Mouse (Mus musculus) heart, postnatal 0 days (tissue): ENCODE data around the gene Phactr3.

Source experiments
- CTCF ChIP-seq: IDR thresholded peaks from 2 replicates; pipeline ENCODE4 v1.5.1; 2016; ENCODE audit warnings: antibody characterized with exemption, control low read depth, low read depth
- EP300 ChIP-seq: IDR thresholded peaks from 2 replicates; pipeline ENCODE4 v1.6.1; 2016; ENCODE audit warnings: antibody characterized with exemption, low read depth

DNA sequence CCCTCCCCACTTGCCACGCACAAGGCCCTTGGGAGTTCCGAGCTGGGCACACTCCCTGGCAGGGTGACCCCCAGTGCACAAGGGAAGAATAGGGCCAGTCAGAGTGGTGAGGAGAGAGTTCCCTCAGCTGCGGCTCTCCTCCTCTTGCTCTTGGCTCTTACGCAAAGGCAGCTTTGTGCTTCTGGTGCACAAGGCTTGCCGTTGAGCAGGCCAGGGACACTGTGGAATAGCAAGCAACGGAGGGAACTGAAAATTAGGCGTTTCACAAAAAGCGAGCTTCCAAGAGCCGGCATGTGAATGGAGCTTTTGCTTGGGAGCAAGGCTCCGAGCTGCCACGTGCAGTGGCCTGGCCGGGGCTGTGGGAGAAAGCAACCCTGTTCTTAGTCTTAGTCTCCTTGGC, 40.2 kb downstream of the Phactr3 start:
- TF ChIP-seq CTCF (no peak), EP300 (no peak)
